Mouse (Mus musculus) MEL (cell line): ENCODE measurements around the gene Tlr11. TPM values are rescaled to one million over a fixed set of nuclear protein-coding genes. Genes with fewer than 3 reads are reported as not detected.

ENCODE experiments used
- DNase-seq: peaks from one replicate; pipeline ENCODE4 v3.0.0; 2011; ENCODE audit warnings: low read depth, low spot score
- H3K27ac ChIP-seq: 2 replicates; pipeline ENCODE4 v1.5.1; 2012; ENCODE audit warnings: low read depth, mild to moderate bottlenecking, control low read depth, low read length, moderate library complexity; ENCODE audit not compliant: control insufficient read depth
- H3K27me3 ChIP-seq, 2 experiments: fragments of 150-350 bp in 1 of 2; sonication (generic) in 1 of 2; 2 replicates each; pipeline ENCODE4 v1.6.1; 2012; ENCODE audit warnings: low read length in 2 of 2, mild to moderate bottlenecking in 2 of 2, improper control_type of control experiment in 1 of 2, moderate library complexity in 1 of 2; ENCODE audit not compliant: insufficient read depth in 2 of 2, control insufficient read depth in 1 of 2
- H3K36me3 ChIP-seq, 2 experiments: 2 replicates each; pipeline ENCODE4 v1.6.1; 2012 to 2014; ENCODE audit warnings: low read length in 2 of 2, improper control_type of control experiment in 1 of 2, inconsistent platforms in 1 of 2, mild to moderate bottlenecking in 1 of 2; ENCODE audit not compliant: insufficient read depth in 2 of 2, control insufficient read depth in 1 of 2
- H3K4me1 ChIP-seq, 2 experiments: fragments of 150-350 bp in 1 of 2; sonication (generic) in 1 of 2; 2 replicates each; pipeline ENCODE4 v1.6.1; 2012; ENCODE audit warnings: low read length in 2 of 2, improper control_type of control experiment in 1 of 2, mild to moderate bottlenecking in 1 of 2; ENCODE audit not compliant: insufficient read depth in 2 of 2, control insufficient read depth in 1 of 2
- H3K4me3 ChIP-seq, 2 experiments: fragments of 150-350 bp in 1 of 2; sonication (generic) in 1 of 2; 2 replicates each; pipeline ENCODE4 v1.5.1; 2012; ENCODE audit warnings: low read depth in 2 of 2, low read length in 2 of 2, mild to moderate bottlenecking in 2 of 2, moderate library complexity in 2 of 2, control low read depth in 1 of 2, improper control_type of control experiment in 1 of 2; ENCODE audit not compliant: control insufficient read depth in 1 of 2, insufficient read depth in 1 of 2
- H3K79me2 ChIP-seq: 2 replicates; pipeline ENCODE4 v1.6.1; 2012; ENCODE audit warnings: mild to moderate bottlenecking, low read length, moderate library complexity; ENCODE audit not compliant: control insufficient read depth, poor library complexity, insufficient read depth
- H3K9ac ChIP-seq: 2 replicates; pipeline ENCODE4 v1.6.1; 2012; ENCODE audit warnings: low read depth, mild to moderate bottlenecking, control low read depth, low read length, moderate library complexity; ENCODE audit not compliant: control insufficient read depth, poor library complexity, severe bottlenecking
- H3K9me3 ChIP-seq: fragments of 150-350 bp; sonication (generic); replicated peaks from 2 replicates; pipeline ENCODE4 v1.6.1; 2012; ENCODE audit warnings: mild to moderate bottlenecking, low read length, improper control_type of control experiment, moderate library complexity; ENCODE audit not compliant: insufficient read depth
- BHLHE40 ChIP-seq: IDR thresholded peaks from 2 replicates; pipeline ENCODE4 v1.6.1; 2012; ENCODE audit warnings: low read depth, mild to moderate bottlenecking, inconsistent platforms, low read length, improper control_type of control experiment, borderline replicate concordance
- CHD1 ChIP-seq: IDR thresholded peaks from 2 replicates; pipeline ENCODE4 v1.6.1; 2012; ENCODE audit warnings: low read depth, mild to moderate bottlenecking, inconsistent platforms, low read length, improper control_type of control experiment
- CHD2 ChIP-seq: IDR thresholded peaks from 2 replicates; pipeline ENCODE4 v1.6.1; 2011; ENCODE audit warnings: low read length, improper control_type of control experiment
- ETS1 ChIP-seq: IDR thresholded peaks from 2 replicates; pipeline ENCODE4 v1.6.1; 2012; ENCODE audit warnings: low read depth, mild to moderate bottlenecking, inconsistent platforms, low read length, improper control_type of control experiment, moderate library complexity
- GATA1 ChIP-seq: IDR thresholded peaks from 2 replicates; pipeline ENCODE4 v1.6.1; 2011; ENCODE audit warnings: low read depth, low read length, improper control_type of control experiment
- HCFC1 ChIP-seq: IDR thresholded peaks from 2 replicates; pipeline ENCODE4 v1.6.1; 2012; ENCODE audit warnings: low read depth, mild to moderate bottlenecking, inconsistent platforms, low read length, improper control_type of control experiment, moderate library complexity
- JUND ChIP-seq: IDR thresholded peaks from 2 replicates; pipeline ENCODE4 v1.6.1; 2011; ENCODE audit warnings: low read depth, mild to moderate bottlenecking, improper control_type of control experiment, low read length
- KAT2A ChIP-seq: conservative IDR thresholded peaks from 2 replicates; pipeline ENCODE4 v1.6.1; 2012; ENCODE audit warnings: low read depth, low read length, improper control_type of control experiment, inconsistent platforms
- MAFK ChIP-seq: IDR thresholded peaks from 2 replicates; pipeline ENCODE4 v1.6.1; 2011; ENCODE audit warnings: low read depth, mild to moderate bottlenecking, low read length, improper control_type of control experiment, borderline replicate concordance
- MAX ChIP-seq: IDR thresholded peaks from 2 replicates; pipeline ENCODE4 v1.6.1; 2011; ENCODE audit warnings: low read length, improper control_type of control experiment
- MEF2A ChIP-seq: IDR thresholded peaks from 2 replicates; pipeline ENCODE4 v1.6.1; 2014; ENCODE audit warnings: low read depth, mild to moderate bottlenecking, inconsistent platforms, low read length, improper control_type of control experiment; ENCODE audit not compliant: poor library complexity, insufficient replicate concordance, severe bottlenecking; ENCODE audit errors: extremely low read depth
- MXI1 ChIP-seq: IDR thresholded peaks from 2 replicates; pipeline ENCODE4 v1.6.1; 2011; ENCODE audit warnings: mild to moderate bottlenecking, low read depth, low read length, improper control_type of control experiment
- MYB ChIP-seq: IDR thresholded peaks from 2 replicates; pipeline ENCODE4 v1.6.1; 2011; ENCODE audit warnings: mild to moderate bottlenecking, low read depth, low read length, improper control_type of control experiment
- NELFE ChIP-seq: IDR thresholded peaks from 2 replicates; pipeline ENCODE4 v1.6.1; 2011; ENCODE audit warnings: low read depth, low read length, improper control_type of control experiment
- POLR2A ChIP-seq, 2 experiments: IDR thresholded peaks; 2 replicates each; pipeline ENCODE4 v1.6.1; 2011 to 2012; ENCODE audit warnings: low read length in 2 of 2, mild to moderate bottlenecking in 2 of 2, control low read depth in 1 of 2, improper control_type of control experiment in 1 of 2, low read depth in 1 of 2, moderate library complexity in 1 of 2; ENCODE audit not compliant: control insufficient read depth in 1 of 2, insufficient read depth in 1 of 2, poor library complexity in 1 of 2
- POLR2AphosphoS5 ChIP-seq: IDR thresholded peaks from 2 replicates; pipeline ENCODE4 v1.6.1; 2012; ENCODE audit warnings: low read depth, borderline replicate concordance, mild to moderate bottlenecking, inconsistent platforms, low read length, moderate library complexity, mixed read lengths
- RAD21 ChIP-seq: IDR thresholded peaks from 2 replicates; pipeline ENCODE4 v1.6.1; 2011; ENCODE audit warnings: mild to moderate bottlenecking, low read depth, low read length, improper control_type of control experiment
- SMC3 ChIP-seq: IDR thresholded peaks from 2 replicates; pipeline ENCODE4 v1.6.1; 2011; ENCODE audit warnings: low read depth, low read length, improper control_type of control experiment
- TAL1 ChIP-seq: IDR thresholded peaks from 2 replicates; pipeline ENCODE4 v1.6.1; 2012; ENCODE audit warnings: mild to moderate bottlenecking, inconsistent platforms, low read length, moderate library complexity, mixed read lengths
- TBP ChIP-seq: IDR thresholded peaks from 2 replicates; pipeline ENCODE4 v1.8.0; 2011; ENCODE audit warnings: low read depth, low read length, improper control_type of control experiment
- USF1 ChIP-seq: IDR thresholded peaks from 2 replicates; pipeline ENCODE4 v1.6.1; 2014; ENCODE audit warnings: low read depth, mild to moderate bottlenecking, inconsistent platforms, low read length, improper control_type of control experiment, moderate library complexity
- USF2 ChIP-seq, 2 experiments: IDR thresholded peaks; 2 replicates each; pipeline ENCODE4 v1.6.1; 2011 to 2012; ENCODE audit warnings: improper control_type of control experiment in 2 of 2, low read length in 2 of 2, borderline replicate concordance in 1 of 2, inconsistent platforms in 1 of 2, low read depth in 1 of 2, mild to moderate bottlenecking in 1 of 2; ENCODE audit not compliant: insufficient read depth in 1 of 2
- ZC3H11A ChIP-seq: IDR thresholded peaks from 2 replicates; pipeline ENCODE4 v1.6.1; 2012; ENCODE audit warnings: low read depth, mild to moderate bottlenecking, inconsistent platforms, low read length, improper control_type of control experiment
- ZKSCAN1 ChIP-seq: IDR thresholded peaks from 2 replicates; pipeline ENCODE4 v1.6.1; 2012; ENCODE audit warnings: low read depth, mild to moderate bottlenecking, inconsistent platforms, low read length, improper control_type of control experiment, moderate library complexity
- ZNF384 ChIP-seq: IDR thresholded peaks from 2 replicates; pipeline ENCODE4 v1.6.1; 2012; ENCODE audit warnings: low read depth, mild to moderate bottlenecking, inconsistent platforms, low read length, improper control_type of control experiment
- polyA plus RNA-seq, 2 experiments: library from polyadenylated mRNA; stranded (reverse) in 1 of 2; unstranded in 1 of 2; fragments of >175 nt in 1 of 2; fragments of >200 nt in 1 of 2; gene quantifications; 2 replicates each; pipeline versions ENCODE4 v1.2.1 to v1.2.4; 2012; ENCODE audit warnings: low replicate concordance in 2 of 2, low read depth in 1 of 2; ENCODE audit not compliant: insufficient read length in 2 of 2, insufficient read depth in 1 of 2, missing spikeins in 1 of 2
- total RNA-seq: library from RNA; depleted of rRNA; stranded (reverse); fragments of 300-350 nt; gene quantifications from 2 replicates; pipeline ENCODE4 v1.2.3, GENCODE M21; 2012

Tlr11 gene
- total and polyA plus RNA-seq, 3 experiments, result not detected

- TF ChIP-seq KAT2A (no peak), USF2 (IDR thresholded peaks at IDR 0.05; ENCODE audit: borderline replicate concordance in 1 of 2, insufficient read depth in 1 of 2, low read depth in 1 of 2, low read length in 2 of 2) (no peak), JUND (no peak), CHD2 (no peak), MAX (no peak), TBP (no peak), GATA1 (no peak), HCFC1 (no peak), ZC3H11A (no peak), CHD1 (no peak), BHLHE40 (no peak), MAFK (no peak), ZNF384 (no peak)
- DNase-seq, result no peak
- Histone ChIP-seq H3K4me1 (no peaks in the 10 kb centered on the region), H3K27ac (no peak within 1 kb of the TSS), H3K9me3 (no peaks in the 10 kb centered on the region), H3K79me2 (no peaks in the 10 kb centered on the region), H3K4me3 (no peak within 1 kb of the TSS), H3K27me3 (no peaks in the 10 kb centered on the region), H3K9ac (no peak within 1 kb of the TSS), H3K36me3 (no peaks in the 10 kb centered on the region)
These were observed 23.1 kb downstream of the Tlr11 start, which contains the start of gene Olfr736 for GRCm38 (mm10) chr14:50380863-50381262. Gene Olfr736 (plus strand): TSS chr14:50381163.

GRCm38 (mm10) chr14:50407268-50407667, 49.6 kb downstream of the Tlr11 start, which contains the start of gene Olfr738:
Gene Olfr738 (plus strand): TSS chr14:50407568.
- no peaks in the 10 kb centered on the region for H3K79me2 ChIP-seq
- H3K4me3 ChIP-seq, result no peak within 1 kb of the TSS
- no peaks in the 10 kb centered on the region for H3K4me1 ChIP-seq
- no peak within 1 kb of the TSS for H3K27ac ChIP-seq
- no peak within 1 kb of the TSS for H3K9ac ChIP-seq
- no peak for DNase-seq
- no peaks in the 10 kb centered on the region for H3K27me3 ChIP-seq
- H3K36me3 ChIP-seq, result no peaks in the 10 kb centered on the region
- TF ChIP-seq MEF2A (no peak), MYB (no peak), MXI1 (no peak), RAD21 (no peak), CHD1 (no peak), ZKSCAN1 (no peak), TAL1 (no peak), ETS1 (no peak), USF1 (no peak), POLR2AphosphoS5 (no peak), KAT2A (no peak), SMC3 (no peak), POLR2A (IDR thresholded peaks at IDR 0.05; ENCODE audit: control insufficient read depth in 1 of 2, insufficient read depth in 1 of 2, low read depth in 1 of 2, low read length in 2 of 2, poor library complexity in 1 of 2) (no peak), NELFE (no peak), ZC3H11A (no peak)
- no peaks in the 10 kb centered on the region for H3K9me3 ChIP-seq
